29 mouse cellular contexts compared by ENCODE assay signal in genomic region chr2:156224043-156224442, GRCm38 (mm10). TPM values are rescaled to one million over a fixed set of nuclear protein-coding genes. Genes with fewer than 3 reads are reported as not detected.
DNase-seq lines count a peak whose midpoint lies in the region; ATAC-seq and TF ChIP-seq lines count a peak whose summit lies in the region.
"Had no signal": no experiment of that assay in that cellular context is flagged by ENCODE, and none has a peak within 500 bp of the region (broad histone marks: within the 10 kb centered on the region; RNA-seq: fewer than 3 reads in every experiment).

No protein-coding gene starts in this region.

- 65% methylated on average over 5 of the region's 5 CpGs for WGBS in heart, embryonic 15.5 days
- 69% methylated on average over 5 of the region's 5 CpGs for WGBS in heart, embryonic 11.5 days (ENCODE audit: insufficient replicate concordance)
- 93% methylated on average over 5 of the region's 5 CpGs for WGBS in hindbrain, postnatal 0 days
- WGBS in hindbrain, embryonic 14.5 days, result 96% methylated on average over 5 of the region's 5 CpGs
- 93% methylated on average over 5 of the region's 5 CpGs for WGBS in midbrain, embryonic 15.5 days
- WGBS in midbrain, embryonic 11.5 days, result 93% methylated on average over 5 of the region's 5 CpGs

- H3K4me1 ChIP-seq in heart, embryonic 15.5 days (replicated peaks), result no peaks in the 10 kb centered on the region
- H3K4me1 ChIP-seq in heart, embryonic 11.5 days (ENCODE audit: control insufficient read depth, insufficient read depth, low read length), result no peaks in the 10 kb centered on the region
- no peaks in the 10 kb centered on the region for H3K4me1 ChIP-seq in hindbrain, postnatal 0 days (ENCODE audit: insufficient read depth, low read length)
- no peaks in the 10 kb centered on the region for H3K4me1 ChIP-seq in hindbrain, embryonic 14.5 days (replicated peaks; ENCODE audit: control insufficient read depth, insufficient read depth, low read length)
- H3K4me1 ChIP-seq in midbrain, embryonic 15.5 days, result no peaks in the 10 kb centered on the region
- no peaks in the 10 kb centered on the region for H3K4me1 ChIP-seq in midbrain, embryonic 11.5 days (ENCODE audit: control insufficient read depth, insufficient read depth, low read length)
- H3K4me1 ChIP-seq: embryonic facial prominence, embryonic 10.5 days; embryonic facial prominence, embryonic 13.5 days; forebrain, embryonic 12.5 days; forebrain, embryonic 15.5 days; hindbrain, embryonic 10.5 days; hindbrain, embryonic 13.5 days had no signal

- H3K36me3 ChIP-seq in heart, embryonic 15.5 days, result peaks cover 7% of the 10 kb centered on the region; the same call in 1 of the 2 replicates
- H3K36me3 ChIP-seq in heart, embryonic 11.5 days (ENCODE audit: control insufficient read depth, insufficient read depth, low read length), result peaks cover 6% of the 10 kb centered on the region
- peaks cover 15% of the 10 kb centered on the region; the same call in 1 of the 2 replicates for H3K36me3 ChIP-seq in hindbrain, postnatal 0 days (ENCODE audit: insufficient read depth, low read length)
- peaks cover 31% of the 10 kb centered on the region for H3K36me3 ChIP-seq in hindbrain, embryonic 14.5 days (replicated peaks; ENCODE audit: control insufficient read depth, insufficient read depth)
- peaks cover 19% of the 10 kb centered on the region; the same call in 1 of the 2 replicates for H3K36me3 ChIP-seq in midbrain, embryonic 15.5 days (replicated peaks)
- peaks cover 11% of the 10 kb centered on the region; the same call in 1 of the 2 replicates for H3K36me3 ChIP-seq in midbrain, embryonic 11.5 days (ENCODE audit: control insufficient read depth, insufficient read depth, low read length)

- H3K27me3 ChIP-seq in heart, embryonic 15.5 days, result no peaks in the 10 kb centered on the region
- H3K27me3 ChIP-seq in heart, embryonic 11.5 days (ENCODE audit: control insufficient read depth, insufficient read depth, low read length), result no peaks in the 10 kb centered on the region
- H3K27me3 ChIP-seq in hindbrain, postnatal 0 days (ENCODE audit: insufficient read depth, low read length), result no peaks in the 10 kb centered on the region
- H3K27me3 ChIP-seq in hindbrain, embryonic 14.5 days (ENCODE audit: control insufficient read depth, insufficient read depth, low read length), result no peaks in the 10 kb centered on the region
- no peaks in the 10 kb centered on the region for H3K27me3 ChIP-seq in midbrain, embryonic 15.5 days (replicated peaks)
- H3K27me3 ChIP-seq in midbrain, embryonic 11.5 days (ENCODE audit: control insufficient read depth, insufficient read depth, low read length), result no peaks in the 10 kb centered on the region
- H3K27me3 ChIP-seq: embryonic facial prominence, embryonic 13.5 days; forebrain, embryonic 12.5 days; forebrain, embryonic 15.5 days; heart, embryonic 12.5 days; hindbrain, embryonic 13.5 days had no signal

- H3K4me2 ChIP-seq in heart, embryonic 15.5 days, result no peak overlapping the region
- no peak overlapping the region for H3K4me2 ChIP-seq in heart, embryonic 11.5 days
- no peak overlapping the region for H3K4me2 ChIP-seq in hindbrain, postnatal 0 days (ENCODE audit: low read depth, low read length)
- no peak overlapping the region for H3K4me2 ChIP-seq in hindbrain, embryonic 14.5 days (replicated peaks)
- H3K4me2 ChIP-seq in midbrain, embryonic 15.5 days, result no peak overlapping the region
- no peak overlapping the region for H3K4me2 ChIP-seq in midbrain, embryonic 11.5 days
- H3K4me2 ChIP-seq: embryonic facial prominence, embryonic 13.5 days; forebrain, embryonic 12.5 days; forebrain, embryonic 15.5 days; heart, embryonic 12.5 days; hindbrain, embryonic 13.5 days had no signal

- no peak overlapping the region for H3K9ac ChIP-seq in heart, embryonic 15.5 days
- no peak overlapping the region for H3K9ac ChIP-seq in heart, embryonic 11.5 days (ENCODE audit: low read depth, low read length)
- H3K9ac ChIP-seq in hindbrain, postnatal 0 days (replicated peaks; ENCODE audit: low read length), result no peak overlapping the region
- no peak overlapping the region for H3K9ac ChIP-seq in hindbrain, embryonic 14.5 days
- no peak overlapping the region for H3K9ac ChIP-seq in midbrain, embryonic 15.5 days
- no peak overlapping the region for H3K9ac ChIP-seq in midbrain, embryonic 11.5 days (ENCODE audit: low read length)
- H3K9ac ChIP-seq: embryonic facial prominence, embryonic 13.5 days; forebrain, embryonic 12.5 days; forebrain, embryonic 15.5 days; heart, embryonic 12.5 days; hindbrain, embryonic 13.5 days had no signal

- H3K4me3 ChIP-seq in heart, embryonic 15.5 days, result no peak overlapping the region
- H3K4me3 ChIP-seq in heart, embryonic 11.5 days (ENCODE audit: low read depth, low read length), result no peak overlapping the region
- no peak overlapping the region for H3K4me3 ChIP-seq in hindbrain, postnatal 0 days (ENCODE audit: low read length)
- H3K4me3 ChIP-seq in hindbrain, embryonic 14.5 days (replicated peaks; ENCODE audit: low read length), result no peak overlapping the region
- no peak overlapping the region for H3K4me3 ChIP-seq in midbrain, embryonic 15.5 days
- H3K4me3 ChIP-seq in midbrain, embryonic 11.5 days (ENCODE audit: low read depth, low read length), result no peak overlapping the region
- H3K4me3 ChIP-seq: embryonic facial prominence, embryonic 10.5 days; embryonic facial prominence, embryonic 13.5 days; erythroblast, embryonic 14.5 days; forebrain, embryonic 12.5 days; forebrain, embryonic 15.5 days; heart, embryonic 12.5 days; hindbrain, embryonic 10.5 days; hindbrain, embryonic 13.5 days had no signal

- H3K27ac ChIP-seq in heart, embryonic 15.5 days, result 0 out of 2 replicates have a peak overlapping the region, but pooled peaks have one; percentile 9
- H3K27ac ChIP-seq in heart, embryonic 11.5 days (ENCODE audit: low read depth, low read length), result no peak overlapping the region
- peak overlapping the region; percentile 48; the same call in 1 of the 2 replicates for H3K27ac ChIP-seq in hindbrain, postnatal 0 days
- no peak overlapping the region for H3K27ac ChIP-seq in hindbrain, embryonic 14.5 days
- 0 out of 2 replicates have a peak overlapping the region, but pooled peaks have one; percentile 41 for H3K27ac ChIP-seq in midbrain, embryonic 15.5 days
- no peak overlapping the region for H3K27ac ChIP-seq in midbrain, embryonic 11.5 days (ENCODE audit: low read depth, low read length)
- H3K27ac ChIP-seq: embryonic facial prominence, embryonic 10.5 days; embryonic facial prominence, embryonic 13.5 days; forebrain, embryonic 12.5 days; forebrain, embryonic 15.5 days; hindbrain, embryonic 10.5 days; hindbrain, embryonic 13.5 days had no signal

- no peaks in the 10 kb centered on the region for H3K9me3 ChIP-seq in heart, embryonic 15.5 days (replicated peaks)
- no peaks in the 10 kb centered on the region for H3K9me3 ChIP-seq in heart, embryonic 11.5 days (replicated peaks; ENCODE audit: control insufficient read depth, low read length)
- no peaks in the 10 kb centered on the region for H3K9me3 ChIP-seq in hindbrain, postnatal 0 days (ENCODE audit: low read length)
- H3K9me3 ChIP-seq in hindbrain, embryonic 14.5 days (ENCODE audit: control insufficient read depth, low read length), result no peaks in the 10 kb centered on the region
- no peaks in the 10 kb centered on the region for H3K9me3 ChIP-seq in midbrain, embryonic 15.5 days
- no peaks in the 10 kb centered on the region for H3K9me3 ChIP-seq in midbrain, embryonic 11.5 days (ENCODE audit: control insufficient read depth, low read length)
- H3K9me3 ChIP-seq: embryonic facial prominence, embryonic 10.5 days; embryonic facial prominence, embryonic 13.5 days; forebrain, embryonic 12.5 days; forebrain, embryonic 15.5 days; heart, embryonic 12.5 days; hindbrain, embryonic 10.5 days; hindbrain, embryonic 13.5 days had no signal

- no peak for ATAC-seq in heart, embryonic 15.5 days (replicated peaks; ENCODE audit: insufficient number of reproducible peaks, insufficient read depth, low FRiP score, low read depth)
- no peak for ATAC-seq in heart, embryonic 11.5 days (replicated peaks; ENCODE audit: insufficient number of reproducible peaks, low FRiP score, low TSS enrichment)
- ATAC-seq in hindbrain, postnatal 0 days, result no peak
- no peak for ATAC-seq in hindbrain, embryonic 14.5 days (ENCODE audit: low FRiP score)
- no peak for ATAC-seq in midbrain, embryonic 15.5 days (replicated peaks)
- no peak for ATAC-seq in midbrain, embryonic 11.5 days (ENCODE audit: low FRiP score)
- ATAC-seq in megakaryocyte progenitor cell, adult 5-6 weeks (replicated peaks; ENCODE audit: poor library complexity), result peak; percentile 34
- ATAC-seq: forebrain, embryonic 15.5 days; inflammation-experienced regulatory T-cells, adult 6 months; intestine, embryonic 16.5 days had no signal

- no peak for TF ChIP-seq CTCF in hindbrain, postnatal 0 days (IDR thresholded peaks at IDR 0.05; ENCODE audit: low read depth)

- no peak for DNase-seq in hindbrain, postnatal 0 days (ENCODE audit: low spot score)
- no peak for DNase-seq in hindbrain, embryonic 14.5 days (ENCODE audit: low spot score)
- DNase-seq in midbrain, embryonic 11.5 days (ENCODE audit: low spot score, missing footprints), result no peak
- DNase-seq in layer of hippocampus, adult 9-11 months, result no peak
- DNase-seq: adrenal gland, adult 2 months; adrenal gland, postnatal 14 days; cerebellum, adult 11-12 months; cerebellum, adult 8-10 months; cerebellum, postnatal 10 days; cerebellum, postnatal 36 days; embryo, embryonic 11 days; gastrocnemius, postnatal 10 days; gastrocnemius, postnatal 36 days; heart, adult 11 months; heart, postnatal 36 days had no signal

RNA-seq across cellular contexts. Expression of gene Phf20, which starts 27.8 kb away (rescaled TPM):
- polyA plus RNA-seq in heart, embryonic 15.5 days (2015; fragmentation: Nextera tagmentation; extraction: Ambion mirVana), result 41.5 and 53.9 TPM in 2 replicates
- 61.1 and 62.7 TPM in 2 replicates for polyA plus RNA-seq in heart, embryonic 11.5 days (2014; fragmentation: Nextera tagmentation; extraction: Ambion mirVana)
- total RNA-seq in hindbrain, postnatal 0 days (2014; rRNA removed), result 27.3 and 31.0 TPM in 2 replicates
- polyA plus RNA-seq in hindbrain, postnatal 0 days (2015; fragmentation: Nextera tagmentation; extraction: Ambion mirVana), result 100 and 105 TPM in 2 replicates
- polyA plus RNA-seq in hindbrain, embryonic 14.5 days (2014; fragmentation: Nextera tagmentation; extraction: Ambion mirVana), result 107 and 117 TPM in 2 replicates
- 113 and 119 TPM in 2 replicates for polyA plus RNA-seq in midbrain, embryonic 15.5 days (2015; fragmentation: Nextera tagmentation; extraction: Ambion mirVana)
- 91.4 and 102 TPM in 2 replicates for polyA plus RNA-seq in midbrain, embryonic 11.5 days (2014; fragmentation: Nextera tagmentation; extraction: Ambion mirVana)
- 42.8 and 46.8 TPM in 2 replicates for total RNA-seq in megakaryocyte progenitor cell, adult 5-6 weeks (2015)
- total RNA-seq in megakaryocyte progenitor cell, adult 5-6 weeks (2017), result 53.8 and 61.2 TPM in 2 replicates

RNA-seq across cellular contexts. Expression of gene Rbm39, which starts 44.0 kb away (rescaled TPM):
- polyA plus RNA-seq in heart, embryonic 15.5 days (2015; fragmentation: Nextera tagmentation; extraction: Ambion mirVana), result 360 and 407 TPM in 2 replicates
- 465 and 476 TPM in 2 replicates for polyA plus RNA-seq in heart, embryonic 11.5 days (2014; fragmentation: Nextera tagmentation; extraction: Ambion mirVana)
- 250 and 341 TPM in 2 replicates for total RNA-seq in hindbrain, postnatal 0 days (2014; rRNA removed)
- 448 and 480 TPM in 2 replicates for polyA plus RNA-seq in hindbrain, postnatal 0 days (2015; fragmentation: Nextera tagmentation; extraction: Ambion mirVana)
- 396 and 461 TPM in 2 replicates for polyA plus RNA-seq in hindbrain, embryonic 14.5 days (2014; fragmentation: Nextera tagmentation; extraction: Ambion mirVana)
- 427 and 448 TPM in 2 replicates for polyA plus RNA-seq in midbrain, embryonic 15.5 days (2015; fragmentation: Nextera tagmentation; extraction: Ambion mirVana)
- 708 and 733 TPM in 2 replicates for polyA plus RNA-seq in midbrain, embryonic 11.5 days (2014; fragmentation: Nextera tagmentation; extraction: Ambion mirVana)
- 515 and 549 TPM in 2 replicates for total RNA-seq in megakaryocyte progenitor cell, adult 5-6 weeks (2015)
- total RNA-seq in megakaryocyte progenitor cell, adult 5-6 weeks (2017), result 502 and 605 TPM in 2 replicates

Comparison
In these comparisons a context has a peak if more than half of its experiments do, and no peak if none do; other contexts are left out.
1. H3K27ac ChIP-seq: peak in heart, embryonic 15.5 days (single experiment), hindbrain, postnatal 0 days (single experiment) and midbrain, embryonic 15.5 days (single experiment); none in heart, embryonic 11.5 days (single experiment), hindbrain, embryonic 14.5 days (single experiment) and midbrain, embryonic 11.5 days (single experiment).